Mouse (Mus musculus): Measurements from ENCODE around the gene Sumf2. TPM values are rescaled to one million over a fixed set of nuclear protein-coding genes. Genes with fewer than 3 reads are reported as not detected.

The Sumf2 gene
- total and polyA plus RNA-seq, 3 experiments = 32.9 to 35.8 TPM; not detected in 1

GRCm38 (mm10) chr5:129886911-129887636, 40.3 kb downstream of the Sumf2 start, which contains the start of gene Chchd2:
TSS of gene Chchd2 (minus strand) at chr5:129887470.
- no peaks in the 10 kb centered on the region for H3K9me3 ChIP-seq (replicated peaks; ENCODE audit: insufficient read depth, low read length)
- peaks cover 26% of the 10 kb centered on the region for H3K79me2 ChIP-seq (ENCODE audit: control insufficient read depth, insufficient read depth, low read length, poor library complexity)
- H3K9ac ChIP-seq (ENCODE audit: control insufficient read depth, low read depth, low read length, poor library complexity, severe bottlenecking) = peak within 1 kb of the TSS; percentile 84
- peak within 1 kb of the TSS; percentile 89 to 96 for H3K4me3 ChIP-seq (ENCODE audit: control insufficient read depth in 1 of 2, insufficient read depth in 1 of 2, low read depth in 2 of 2, low read length in 2 of 2)
- peaks cover 15 to 20% of the 10 kb centered on the region in 2 experiments for H3K36me3 ChIP-seq (ENCODE audit: control insufficient read depth in 1 of 2, insufficient read depth in 2 of 2, low read length in 2 of 2)
- peak; percentile 98 for DNase-seq (ENCODE audit: low read depth, low spot score)
- peaks cover 3 to 6% of the 10 kb centered on the region in 2 experiments; a peak in 2 of 4 replicates for H3K4me1 ChIP-seq (ENCODE audit: control insufficient read depth in 1 of 2, insufficient read depth in 2 of 2, low read length in 2 of 2)
- H3K27ac ChIP-seq (ENCODE audit: control insufficient read depth, low read depth, low read length) = peak within 1 kb of the TSS; percentile 81
- peaks cover 0 to under 1% of the 10 kb centered on the region in 2 experiments; a peak in 1 of 4 replicates for H3K27me3 ChIP-seq (ENCODE audit: control insufficient read depth in 1 of 2, insufficient read depth in 2 of 2, low read length in 2 of 2)
- TF ChIP-seq USF1 (IDR thresholded peaks at IDR 0.05; ENCODE audit: low read depth, low read length) = no peak
- TF ChIP-seq EP300 (IDR thresholded peaks at IDR 0.05; ENCODE audit: low read depth in 1 of 2, low read length in 2 of 2) = no peak
- peak; percentile 72 for TF ChIP-seq KAT2A (conservative IDR thresholded peaks at IDR 0.05; ENCODE audit: low read depth, low read length)
- TF ChIP-seq SMC3 (IDR thresholded peaks at IDR 0.05; ENCODE audit: low read depth, low read length) = no peak
- TF ChIP-seq ETS1 (IDR thresholded peaks at IDR 0.05; ENCODE audit: low read depth, low read length) = 0 out of 2 replicates have a peak, but pooled peaks have one; percentile 30
- no peak for TF ChIP-seq UBTF (IDR thresholded peaks at IDR 0.05; ENCODE audit: borderline replicate concordance, insufficient read depth, low read depth, low read length)
- TF ChIP-seq ELF1 (IDR thresholded peaks at IDR 0.05; ENCODE audit: low read depth, low read length) = peak; percentile 83
- peak; percentile 56; the same call in 1 of the 2 replicates for TF ChIP-seq BHLHE40 (IDR thresholded peaks at IDR 0.05; ENCODE audit: borderline replicate concordance, low read depth, low read length)
- TF ChIP-seq ZKSCAN1 (IDR thresholded peaks at IDR 0.05; ENCODE audit: low read depth, low read length) = no peak
- TF ChIP-seq NRF1 (IDR thresholded peaks at IDR 0.05; ENCODE audit: insufficient read depth, low read depth, low read length, poor library complexity, severe bottlenecking) = no peak
- TF ChIP-seq MAZ (IDR thresholded peaks at IDR 0.05; ENCODE audit: low read depth, low read length) = no peak
- peak; percentile 94 to 98 for TF ChIP-seq POLR2A (IDR thresholded peaks at IDR 0.05; ENCODE audit: control insufficient read depth in 1 of 2, insufficient read depth in 1 of 2, low read depth in 1 of 2, low read length in 2 of 2, poor library complexity in 1 of 2)
- 0 out of 2 replicates have a peak, but pooled peaks have one; percentile 37 for TF ChIP-seq ZNF384 (IDR thresholded peaks at IDR 0.05; ENCODE audit: low read depth, low read length)
- no peak for TF ChIP-seq MYB (IDR thresholded peaks at IDR 0.05; ENCODE audit: low read depth, low read length)
- no peak for TF ChIP-seq JUND (IDR thresholded peaks at IDR 0.05; ENCODE audit: low read depth, low read length)
- peak; percentile 95 for TF ChIP-seq HCFC1 (IDR thresholded peaks at IDR 0.05; ENCODE audit: low read depth, low read length)
- TF ChIP-seq MYC (IDR thresholded peaks at IDR 0.05; ENCODE audit: low read depth, low read length) = 0 out of 2 replicates have a peak, but pooled peaks have one; percentile 36
- TF ChIP-seq MAX (IDR thresholded peaks at IDR 0.05; ENCODE audit: low read length) = 0 out of 2 replicates have a peak, but pooled peaks have one; percentile 48
- no peak for TF ChIP-seq CHD1 (IDR thresholded peaks at IDR 0.05; ENCODE audit: low read depth, low read length)
- no peak for TF ChIP-seq TCF12 (IDR thresholded peaks at IDR 0.05; ENCODE audit: low read depth, low read length)
- TF ChIP-seq RAD21 (IDR thresholded peaks at IDR 0.05; ENCODE audit: low read depth, low read length) = no peak
- TF ChIP-seq E2F4 (IDR thresholded peaks at IDR 0.05; ENCODE audit: borderline replicate concordance, low read depth, low read length) = no peak
- peak; percentile 93 for TF ChIP-seq SIN3A (IDR thresholded peaks at IDR 0.05; ENCODE audit: low read length)
- TF ChIP-seq GATA1 (IDR thresholded peaks at IDR 0.05; ENCODE audit: low read depth, low read length) = peak; percentile 37; the same call in 1 of the 2 replicates
- no peak for TF ChIP-seq MEF2A (IDR thresholded peaks at IDR 0.05; ENCODE audit: extremely low read depth, insufficient replicate concordance, low read depth, low read length, poor library complexity, severe bottlenecking)
- TF ChIP-seq GABPA (IDR thresholded peaks at IDR 0.05; ENCODE audit: low read depth, low read length) = no peak
- peak; percentile 69 for TF ChIP-seq CHD2 (IDR thresholded peaks at IDR 0.05; ENCODE audit: low read length)
- TF ChIP-seq ZMIZ1 (IDR thresholded peaks at IDR 0.05; ENCODE audit: low read depth, low read length) = peak; percentile 90
- no peak for TF ChIP-seq RCOR1 (IDR thresholded peaks at IDR 0.05; ENCODE audit: low read depth, low read length)
- peak; percentile 98 for TF ChIP-seq NELFE (IDR thresholded peaks at IDR 0.05; ENCODE audit: low read depth, low read length)
- no peak for TF ChIP-seq MAFK (IDR thresholded peaks at IDR 0.05; ENCODE audit: borderline replicate concordance, low read depth, low read length)
- peak; percentile 97 for TF ChIP-seq TBP (IDR thresholded peaks at IDR 0.05; ENCODE audit: low read depth, low read length)
- peak; percentile 60 for TF ChIP-seq MXI1 (IDR thresholded peaks at IDR 0.05; ENCODE audit: low read depth, low read length)
- TF ChIP-seq ZC3H11A (IDR thresholded peaks at IDR 0.05; ENCODE audit: low read depth, low read length) = no peak
- peak; percentile 95 for TF ChIP-seq POLR2AphosphoS2 (IDR thresholded peaks at IDR 0.05; ENCODE audit: low read length)
- peak; percentile 88; the same call in 1 of the 2 replicates for TF ChIP-seq POLR2AphosphoS5 (IDR thresholded peaks at IDR 0.05; ENCODE audit: borderline replicate concordance, low read depth, low read length)
